7 mouse cellular contexts compared by ENCODE assay signal in the genomic region with DNA sequence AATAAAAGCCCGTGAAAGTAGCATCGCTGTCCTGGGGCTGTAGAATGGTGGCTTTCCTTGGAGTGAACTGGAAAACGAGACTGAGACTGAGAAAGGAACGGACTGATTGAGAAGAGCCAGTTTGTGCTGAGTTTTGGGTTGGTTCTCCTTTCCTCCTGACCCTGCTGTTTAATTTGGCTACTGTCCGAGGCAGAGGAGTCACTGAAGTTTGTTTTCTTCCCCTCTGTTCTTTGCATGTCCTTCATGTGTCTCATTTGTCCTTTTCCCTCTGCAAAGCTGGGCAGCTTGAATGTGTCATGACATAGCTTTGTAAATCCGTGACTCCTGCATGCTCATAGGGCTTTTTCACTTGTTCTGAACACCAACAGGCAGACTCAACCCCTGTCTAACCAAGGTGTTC.
"Had no signal": no experiment of that assay in that cellular context is flagged by ENCODE, and none has a peak within 500 bp of the region (broad histone marks: within the 10 kb centered on the region; RNA-seq: fewer than 3 reads in every experiment).

No protein-coding gene starts in this region.

- DNase-seq: kidney, adult 18-20 months; layer of hippocampus, adult 9-11 months; layer of hippocampus, postnatal 36 days; lung, postnatal 14 days; right cerebral cortex, postnatal 14 days; thymus, adult 2 months; thymus, postnatal 25 days had no signal
